Mouse (Mus musculus): ENCODE measurements around the gene Fuz. TPM values are rescaled to one million over a fixed set of nuclear protein-coding genes. Genes with fewer than 3 reads are reported as not detected.

The Fuz gene
- polyA plus RNA-seq, 1 experiment from 2014 or later: 24.8 TPM

DNA sequence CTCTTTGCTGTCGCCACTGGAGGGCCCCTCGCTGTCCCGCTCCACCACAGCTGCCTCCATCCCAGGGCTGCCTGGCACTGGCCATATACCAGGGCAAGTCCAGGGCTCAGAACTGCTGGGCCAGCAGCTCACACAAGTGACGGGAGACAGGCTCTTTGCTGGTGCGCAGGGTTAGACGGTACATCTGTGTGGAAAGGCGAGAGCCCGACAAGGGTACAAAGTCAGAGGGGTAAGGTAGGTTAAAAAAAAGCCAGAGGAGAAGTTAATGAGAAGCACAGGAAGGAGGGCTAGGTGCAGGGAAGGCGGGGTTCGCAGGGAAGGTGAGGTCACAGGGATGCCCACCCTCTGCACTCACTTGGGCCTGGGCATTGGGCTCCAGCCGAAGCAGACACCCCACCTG lies 4.8 kb downstream of the Fuz start:
- WGBS: 91% methylated on average over 11 of the region's 11 CpGs
- Histone ChIP-seq H3K36me3 (replicated peaks) (peaks cover 81% of the 10 kb centered on the region), H3K27me3 (ENCODE audit: poor library complexity, severe bottlenecking) (no peaks in the 10 kb centered on the region), H3K4me3 (peak overlapping the region; percentile 47; the same call in 1 of the 2 replicates), H3K4me1 (peaks cover 58% of the 10 kb centered on the region), H3K9me3 (no peaks in the 10 kb centered on the region), H3K27ac (peak overlapping the region; percentile 77)
- DNase-seq (ENCODE audit: extremely low spot score, low spot score): no peak

DNA sequence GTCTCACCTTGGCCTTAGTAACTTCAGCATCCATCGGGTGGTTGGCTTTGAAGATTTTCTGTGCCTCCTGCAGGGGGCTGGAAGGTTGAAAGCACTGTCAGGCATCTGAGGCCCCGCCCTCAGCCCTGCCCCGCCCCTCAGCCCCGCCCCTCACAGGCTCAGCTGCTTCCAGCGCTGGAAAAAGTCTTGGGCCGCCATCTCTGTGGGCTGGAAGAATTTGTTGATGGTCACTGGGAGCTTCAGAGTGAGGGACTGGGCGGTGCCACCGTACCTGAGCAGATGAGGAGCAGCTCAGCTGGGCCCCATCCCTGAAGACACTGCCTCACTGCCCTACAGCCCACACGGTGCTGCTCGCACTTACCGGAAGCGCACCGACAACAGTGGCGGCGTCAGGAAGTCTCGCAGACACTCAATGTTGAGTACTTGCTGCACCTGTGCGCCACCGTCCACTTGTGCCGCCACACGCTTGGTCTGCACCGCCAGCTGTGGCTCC lies 5.4 kb downstream of the Fuz start:
- H3K9me3 ChIP-seq: no peaks in the 10 kb centered on the region
- no peaks in the 10 kb centered on the region for H3K27me3 ChIP-seq (ENCODE audit: poor library complexity, severe bottlenecking)
- H3K36me3 ChIP-seq (replicated peaks): peaks cover 88% of the 10 kb centered on the region
- H3K4me3 ChIP-seq: peak overlapping the region; percentile 47
- WGBS: 14% methylated on average over 21 of the region's 21 CpGs
- H3K4me1 ChIP-seq: peaks cover 55% of the 10 kb centered on the region
- DNase-seq (ENCODE audit: extremely low spot score, low spot score): peak; percentile 77
- H3K27ac ChIP-seq: peak overlapping the region; percentile 77

DNA sequence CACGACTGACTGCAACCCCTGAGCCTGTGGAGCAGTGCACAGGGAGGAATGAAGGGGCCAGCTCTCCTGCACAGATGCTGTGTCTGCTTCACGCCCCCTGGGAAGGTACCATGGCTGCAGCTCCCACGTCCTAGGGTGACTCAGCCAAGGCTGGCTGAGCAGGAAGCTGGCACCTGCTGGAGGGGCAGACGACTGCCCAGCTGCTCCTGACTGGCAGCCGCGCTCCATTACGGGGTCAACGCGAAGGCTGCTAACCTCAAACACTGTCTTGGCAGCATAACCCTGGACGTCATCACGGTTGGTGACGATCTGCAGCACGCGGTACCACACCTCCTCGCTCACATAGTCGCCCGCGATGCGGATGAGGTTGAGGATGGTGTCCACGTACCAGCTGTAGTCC lies 9.6 kb downstream of the Fuz start:
- H3K27me3 ChIP-seq (ENCODE audit: poor library complexity, severe bottlenecking): no peaks in the 10 kb centered on the region
- no peak overlapping the region for H3K27ac ChIP-seq
- peaks cover 19% of the 10 kb centered on the region for H3K4me1 ChIP-seq
- WGBS: 92% methylated on average over 20 of the region's 20 CpGs
- no peaks in the 10 kb centered on the region for H3K9me3 ChIP-seq
- peaks cover 99% of the 10 kb centered on the region for H3K36me3 ChIP-seq (replicated peaks)
- no peak for DNase-seq (ENCODE audit: extremely low spot score, low spot score)
- H3K4me3 ChIP-seq: peak overlapping the region; percentile 7; the same call in 1 of the 2 replicates

DNA sequence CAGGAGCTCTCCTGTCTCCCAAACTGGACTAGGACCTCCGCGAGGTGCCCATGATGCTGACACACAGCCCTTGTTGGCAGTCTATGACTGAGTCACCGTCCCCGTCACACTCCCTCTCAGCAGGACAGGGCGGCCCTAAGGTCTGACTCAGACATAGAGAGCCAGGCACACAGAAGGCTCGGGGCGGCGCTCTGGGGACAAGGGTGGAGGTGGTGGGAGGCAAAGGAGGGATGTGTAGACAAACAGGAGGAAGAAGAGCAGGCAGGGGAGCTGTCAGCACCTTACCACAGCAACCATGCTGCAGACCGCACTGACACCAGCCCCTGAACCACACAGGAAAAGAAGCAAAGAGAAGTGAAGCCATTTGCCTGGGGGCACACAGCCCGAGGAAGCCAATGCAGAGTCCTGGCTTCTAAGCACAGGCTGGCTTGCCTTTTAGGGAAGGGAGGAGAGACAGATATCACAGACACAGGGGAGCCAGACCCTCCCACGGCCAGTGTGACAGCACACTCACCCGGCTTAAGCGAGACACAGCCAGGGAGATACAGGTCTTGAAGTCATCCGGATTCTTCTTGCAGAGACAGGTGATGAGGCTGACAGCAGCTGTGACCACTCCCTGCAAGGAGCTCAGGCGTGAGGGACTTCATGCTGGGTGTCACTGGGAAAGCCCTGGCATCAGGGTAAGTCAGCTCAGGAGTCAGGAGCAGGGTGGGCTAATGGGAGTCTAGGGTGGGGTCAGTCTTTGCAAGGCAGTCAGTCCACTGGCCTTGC lies 13.0 kb downstream of the Fuz start:
- no peaks in the 10 kb centered on the region for H3K4me1 ChIP-seq
- peaks cover 100% of the 10 kb centered on the region for H3K36me3 ChIP-seq (replicated peaks)
- H3K27me3 ChIP-seq (ENCODE audit: poor library complexity, severe bottlenecking): no peaks in the 10 kb centered on the region
- no peak overlapping the region for H3K27ac ChIP-seq
- DNase-seq (ENCODE audit: extremely low spot score, low spot score): no peak
- WGBS: 93% methylated on average over 15 of the region's 15 CpGs
- H3K9me3 ChIP-seq: no peaks in the 10 kb centered on the region
- H3K4me3 ChIP-seq: no peak overlapping the region

DNA sequence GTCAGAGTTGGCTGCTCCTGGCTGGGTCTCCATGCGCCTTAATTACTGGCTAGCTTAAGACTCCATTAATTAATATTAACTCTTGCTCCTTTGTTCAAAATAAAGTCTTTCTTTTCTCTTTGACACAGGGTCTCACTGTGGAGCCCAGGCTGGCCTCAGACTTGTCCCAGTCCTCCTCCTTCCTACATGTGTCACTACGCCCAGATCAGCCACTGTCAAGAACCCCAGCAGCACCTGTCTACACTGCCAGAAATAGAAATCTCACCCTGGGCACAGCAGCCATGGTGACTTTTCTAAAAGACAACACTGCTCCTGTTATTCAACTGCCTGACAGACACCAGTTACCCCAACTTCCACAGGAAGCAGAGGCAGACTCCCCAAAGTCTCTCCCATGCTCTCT lies 18.5 kb downstream of the Fuz start:
- no peak for DNase-seq (ENCODE audit: extremely low spot score, low spot score)
- peaks cover 80% of the 10 kb centered on the region for H3K36me3 ChIP-seq (replicated peaks)
- whole genome bisulfite sequencing: 94% methylated on average over 2 of the region's 2 CpGs

DNA sequence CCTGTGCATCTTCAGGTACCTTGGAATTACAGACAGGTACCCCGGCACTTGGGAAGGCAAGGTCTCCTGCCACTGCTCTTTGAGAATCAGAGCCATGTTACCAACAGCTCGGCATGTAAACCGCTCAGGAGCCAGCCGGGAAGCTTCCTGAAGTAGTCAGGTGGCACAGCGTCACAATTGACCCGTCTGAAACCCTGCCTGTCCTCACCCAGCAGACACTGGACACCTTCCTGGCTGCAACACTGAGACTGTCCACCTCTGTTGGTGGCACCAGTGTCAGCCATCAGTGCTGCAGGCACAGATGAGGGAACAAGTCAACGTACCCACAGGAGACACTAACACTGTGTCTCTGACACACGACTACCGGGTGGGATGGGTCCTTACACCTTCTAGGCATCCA lies 19.4 kb downstream of the Fuz start:
- DNase-seq (ENCODE audit: extremely low spot score, low spot score): no peak
- H3K27ac ChIP-seq: no peak overlapping the region
- H3K4me3 ChIP-seq: no peak overlapping the region
- H3K36me3 ChIP-seq (replicated peaks): peaks cover 76% of the 10 kb centered on the region
- WGBS: 94% methylated on average over 9 of the region's 9 CpGs
- no peaks in the 10 kb centered on the region for H3K27me3 ChIP-seq (ENCODE audit: poor library complexity, severe bottlenecking)
- H3K9me3 ChIP-seq: no peaks in the 10 kb centered on the region
- H3K4me1 ChIP-seq: no peaks in the 10 kb centered on the region; the same call in 1 of the 2 replicates

More for the DNA sequence above, 18.5 kb downstream of the Fuz start:
- H3K4me1 ChIP-seq: no peaks in the 10 kb centered on the region; the same call in 1 of the 2 replicates
- no peaks in the 10 kb centered on the region for H3K27me3 ChIP-seq (ENCODE audit: poor library complexity, severe bottlenecking)
- no peak overlapping the region for H3K4me3 ChIP-seq
- H3K27ac ChIP-seq: no peak overlapping the region
- H3K9me3 ChIP-seq: no peaks in the 10 kb centered on the region

DNA sequence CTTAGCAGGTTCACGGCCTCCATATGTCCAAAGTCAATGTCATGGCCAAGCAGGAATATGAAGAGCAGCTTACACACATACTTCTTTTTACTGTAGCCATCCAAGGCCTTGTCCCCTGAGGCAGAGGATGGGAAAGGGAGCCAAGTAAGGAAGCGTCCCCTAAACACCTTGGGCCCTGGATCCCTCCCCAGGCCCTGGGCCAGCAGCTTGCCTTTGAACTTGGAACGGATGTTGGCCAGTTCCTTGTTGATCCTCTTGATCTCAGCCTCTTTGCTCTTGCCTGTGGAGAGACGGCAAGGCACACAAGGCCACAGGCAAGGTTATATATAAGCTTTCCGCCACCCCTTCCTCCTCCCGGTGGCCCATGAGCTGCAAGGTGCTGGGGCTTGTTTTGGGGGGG lies 20.3 kb downstream of the Fuz start:
- DNase-seq (ENCODE audit: extremely low spot score, low spot score): no peak
- Histone ChIP-seq H3K4me1 (no peaks in the 10 kb centered on the region; the same call in 1 of the 2 replicates), H3K36me3 (replicated peaks) (peaks cover 72% of the 10 kb centered on the region), H3K27ac (no peak overlapping the region), H3K9me3 (no peaks in the 10 kb centered on the region), H3K27me3 (ENCODE audit: poor library complexity, severe bottlenecking) (no peaks in the 10 kb centered on the region), H3K4me3 (no peak overlapping the region)
- WGBS: 87% methylated on average over 6 of the region's 6 CpGs

DNA sequence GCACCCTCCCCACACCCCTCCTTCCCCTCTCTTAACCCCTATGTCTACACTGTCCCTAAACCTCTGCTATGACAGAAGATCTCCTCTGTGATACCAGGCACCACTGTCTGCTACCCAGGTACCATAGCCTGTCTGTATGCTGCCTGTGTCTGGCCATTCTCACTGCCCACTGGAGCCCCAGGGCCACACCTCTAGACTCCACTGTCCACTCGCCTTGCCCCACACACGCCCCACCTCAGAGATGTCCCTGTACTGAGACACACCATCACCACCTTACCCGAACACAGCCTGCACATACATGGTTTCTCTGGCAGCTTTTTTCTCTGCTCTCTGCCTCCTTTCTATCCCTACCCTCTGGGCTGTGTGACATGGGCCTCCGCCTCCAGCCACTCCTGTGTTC lies 21.0 kb downstream of the Fuz start:
- Histone ChIP-seq H3K4me1 (no peaks in the 10 kb centered on the region; the same call in 1 of the 2 replicates), H3K9me3 (no peaks in the 10 kb centered on the region), H3K4me3 (no peak overlapping the region), H3K27me3 (ENCODE audit: poor library complexity, severe bottlenecking) (no peaks in the 10 kb centered on the region), H3K27ac (no peak overlapping the region), H3K36me3 (replicated peaks) (peaks cover 70% of the 10 kb centered on the region)
- no peak for DNase-seq (ENCODE audit: extremely low spot score, low spot score)
- WGBS: 92% methylated on average over 4 of the region's 4 CpGs

DNA sequence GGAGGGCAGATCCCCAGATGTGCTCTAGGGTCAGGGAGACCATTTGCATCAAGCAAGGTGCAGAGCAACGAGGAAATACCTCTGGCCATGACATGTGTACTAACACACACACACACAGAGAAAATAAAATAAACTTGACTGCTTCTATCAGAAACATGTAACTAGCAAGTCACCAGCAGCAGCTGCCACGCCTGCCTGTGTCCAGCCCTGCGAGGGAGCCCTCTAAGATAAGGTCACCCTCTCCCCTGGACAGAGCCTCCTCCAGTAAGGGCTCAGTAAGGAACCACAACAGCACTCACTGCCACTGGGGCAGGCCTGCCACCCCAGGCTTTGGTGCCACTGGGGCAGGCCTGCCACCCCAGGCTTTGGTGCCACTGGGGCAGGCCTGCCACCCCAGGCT lies 22.3 kb downstream of the Fuz start:
- no peaks in the 10 kb centered on the region; the same call in 1 of the 2 replicates for H3K4me1 ChIP-seq
- no peak overlapping the region for H3K27ac ChIP-seq
- H3K9me3 ChIP-seq: no peaks in the 10 kb centered on the region
- no peak overlapping the region for H3K4me3 ChIP-seq
- H3K27me3 ChIP-seq (ENCODE audit: poor library complexity, severe bottlenecking): no peaks in the 10 kb centered on the region
- H3K36me3 ChIP-seq (replicated peaks): peaks cover 70% of the 10 kb centered on the region
- DNase-seq (ENCODE audit: extremely low spot score, low spot score): no peak
- 84% methylated on average over 3 of the region's 3 CpGs for WGBS

DNA sequence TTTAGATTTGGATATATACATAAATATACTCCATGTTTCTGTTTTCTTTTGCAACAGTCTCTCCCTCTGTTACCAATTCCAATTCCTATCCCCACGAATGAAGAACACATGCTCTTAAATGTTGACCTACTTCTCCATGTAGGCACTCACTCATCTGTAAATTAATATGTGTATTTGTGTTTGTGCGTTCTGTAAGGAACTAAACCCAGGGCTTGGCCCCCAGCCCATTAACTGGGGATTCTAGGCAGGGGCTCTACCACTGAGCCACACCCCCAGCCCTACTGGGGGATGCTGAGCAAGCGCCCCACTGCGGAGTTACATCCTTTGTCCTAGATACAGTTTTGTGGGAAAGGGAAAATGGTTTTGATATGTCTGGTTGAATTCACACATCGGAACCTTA lies 23.2 kb downstream of the Fuz start:
- 89% methylated on average over 5 of the region's 5 CpGs for WGBS
- H3K9me3 ChIP-seq: no peaks in the 10 kb centered on the region
- peaks cover 70% of the 10 kb centered on the region for H3K36me3 ChIP-seq (replicated peaks)
- no peak overlapping the region for H3K27ac ChIP-seq
- H3K4me3 ChIP-seq: no peak overlapping the region
- H3K27me3 ChIP-seq (ENCODE audit: poor library complexity, severe bottlenecking): no peaks in the 10 kb centered on the region
- H3K4me1 ChIP-seq: no peaks in the 10 kb centered on the region; the same call in 1 of the 2 replicates
- no peak for DNase-seq (ENCODE audit: extremely low spot score, low spot score)

DNA sequence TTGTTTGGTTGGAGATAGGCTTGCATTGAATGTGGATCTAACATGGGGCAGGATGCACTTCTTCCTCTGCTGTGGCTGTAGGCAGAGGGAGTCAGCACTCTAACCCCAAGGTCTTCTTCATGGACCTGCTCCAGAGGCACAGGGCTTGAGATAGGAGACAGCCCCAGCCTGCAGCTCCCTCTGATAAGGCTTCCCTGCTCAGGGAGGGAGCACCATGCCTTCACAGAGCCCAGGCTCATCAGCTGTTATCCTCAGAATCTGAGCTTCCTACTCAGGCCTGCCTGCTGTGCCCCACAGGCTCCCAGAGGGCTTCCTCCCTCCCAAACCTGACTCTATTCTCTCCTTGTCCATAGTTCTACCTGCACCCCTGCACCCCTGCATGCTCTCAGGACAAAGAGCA lies 26.7 kb downstream of the Fuz start:
- no peak for DNase-seq (ENCODE audit: extremely low spot score, low spot score)
- Histone ChIP-seq H3K36me3 (replicated peaks) (peaks cover 72% of the 10 kb centered on the region), H3K27ac (no peak overlapping the region), H3K4me3 (no peak overlapping the region), H3K4me1 (peaks cover 5% of the 10 kb centered on the region), H3K27me3 (ENCODE audit: poor library complexity, severe bottlenecking) (no peaks in the 10 kb centered on the region), H3K9me3 (no peaks in the 10 kb centered on the region)

DNA sequence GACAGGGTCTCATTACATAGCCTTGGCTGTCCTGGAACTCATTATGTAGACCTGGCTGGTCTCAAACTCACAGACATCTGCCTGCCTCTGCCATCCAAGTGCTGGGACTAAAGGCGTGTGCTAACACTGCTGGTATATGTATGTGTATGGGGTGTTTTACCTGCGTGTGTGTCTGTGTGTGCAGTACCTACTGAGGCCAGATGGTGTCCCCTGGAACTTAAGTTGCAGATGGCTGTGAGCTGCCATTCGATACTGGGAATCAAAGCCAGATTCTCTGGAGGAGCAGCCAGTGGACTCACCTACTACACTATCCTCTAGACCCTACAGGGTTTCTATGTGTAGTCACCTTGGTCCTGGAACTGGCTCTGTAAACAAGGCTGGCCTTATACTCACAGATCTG lies 29.6 kb downstream of the Fuz start:
- Histone ChIP-seq H3K4me3 (no peak overlapping the region), H3K27ac (no peak overlapping the region), H3K27me3 (ENCODE audit: poor library complexity, severe bottlenecking) (no peaks in the 10 kb centered on the region), H3K9me3 (no peaks in the 10 kb centered on the region), H3K4me1 (peaks cover 26% of the 10 kb centered on the region), H3K36me3 (replicated peaks) (peaks cover 61% of the 10 kb centered on the region)
- 82% methylated on average over 3 of the region's 3 CpGs for WGBS
- DNase-seq (ENCODE audit: extremely low spot score, low spot score): no peak

DNA sequence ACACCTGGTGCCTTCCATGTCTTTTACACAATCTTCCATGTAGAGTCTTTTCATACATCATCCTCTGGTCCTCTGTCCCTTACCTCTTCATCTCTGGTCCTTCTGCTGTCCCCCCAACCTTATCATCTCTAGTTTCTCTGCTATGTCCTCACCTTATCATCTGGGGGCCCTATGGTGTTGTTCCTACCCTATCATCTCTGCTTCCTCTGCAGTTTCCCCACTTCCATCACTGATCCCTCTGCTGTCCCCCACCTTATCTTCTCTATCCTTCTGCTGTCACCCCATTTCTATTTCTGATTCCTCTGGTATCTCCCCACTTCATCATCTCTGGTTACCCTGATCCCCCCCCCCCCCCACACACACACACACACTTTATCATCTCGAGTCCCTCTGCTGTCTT lies 32.7 kb downstream of the Fuz start:
- Histone ChIP-seq H3K27ac (peak overlapping the region; percentile 89), H3K9me3 (no peaks in the 10 kb centered on the region), H3K36me3 (replicated peaks) (peaks cover 33% of the 10 kb centered on the region), H3K27me3 (ENCODE audit: poor library complexity, severe bottlenecking) (no peaks in the 10 kb centered on the region), H3K4me3 (peak overlapping the region; percentile 95), H3K4me1 (peaks cover 29% of the 10 kb centered on the region)
- WGBS: 6% methylated on average over 1 of the region's 1 CpGs
- DNase-seq (ENCODE audit: extremely low spot score, low spot score): no peak

Data from forebrain, embryonic 10.5 days (tissue).